Mouse (Mus musculus) lung, postnatal 0 days (tissue): ENCODE data around the gene Cd28.

Experiments used
- CTCF ChIP-seq: IDR thresholded peaks from 2 replicates; pipeline ENCODE4 v1.5.1; 2016; ENCODE audit warnings: antibody characterized with exemption, mild to moderate bottlenecking
- EP300 ChIP-seq: IDR thresholded peaks from 2 replicates; pipeline ENCODE4 v1.6.1; 2016; ENCODE audit warnings: antibody characterized with exemption, mild to moderate bottlenecking, control low read depth

- no peak for TF ChIP-seq CTCF
- no peak for TF ChIP-seq EP300
These were observed 83.3 kb downstream of the Cd28 start for GRCm38 (mm10) chr1:60799795-60800345.
